Mouse (Mus musculus): ENCODE measurements around the gene Pml.

DNA sequence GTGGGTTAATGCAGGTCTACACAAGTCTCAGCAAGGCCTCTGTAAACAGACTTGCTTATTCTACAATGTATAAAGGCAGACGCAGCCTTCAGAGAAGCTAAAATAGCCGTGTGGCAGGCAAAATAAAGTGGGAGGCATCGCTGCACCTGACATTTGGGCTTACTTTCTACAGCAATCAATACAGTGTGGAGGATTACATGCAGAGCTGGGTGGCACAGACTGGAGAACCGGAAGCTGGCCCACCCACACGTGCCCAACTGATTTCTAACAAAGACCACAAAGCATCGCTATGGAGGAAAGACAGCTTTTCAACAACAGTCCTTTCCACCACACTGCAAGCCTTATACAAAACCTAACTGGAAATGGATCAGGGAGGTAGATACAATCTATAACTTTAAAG, 65.1 kb downstream of the Pml start:
- TF ChIP-seq CEBPB (IDR thresholded peaks at IDR 0.05; ENCODE audit: low read depth) (no peak), CTCF (IDR thresholded peaks at IDR 0.05; ENCODE audit: control insufficient read depth, insufficient read depth, insufficient read length) (no peak), USF1 (IDR thresholded peaks at IDR 0.05; ENCODE audit: low read depth) (no peak), MYOG (IDR thresholded peaks at IDR 0.05; ENCODE audit: control insufficient read depth, extremely low read depth, insufficient read length) (no peak)
